Mouse (Mus musculus): ENCODE measurements around the gene Cplane1. TPM values are rescaled to one million over a fixed set of nuclear protein-coding genes. Genes with fewer than 3 reads are reported as not detected.
A peak's percentile ranks its signal among the peaks of the same experiment; 100 is the strongest.
"Not testable (repeated sequence)": the region's sequence is repeated elsewhere in the genome, so short reads cannot be mapped to it uniquely, and the experiment has no call there.

The Cplane1 gene
- 10 to 100 TPM in 2 of 4 experiments, 1 to 10 TPM in 2; 9.9 to 22.6 (median 15.4) TPM for total RNA-seq (2022)

- peak; percentile 84 for DNase-seq
These were observed at the start of gene Cplane1 for GRCm38 (mm10) chr15:8168591-8169265. TSS of gene Cplane1 (plus strand) at chr15:8169106.

- DNase-seq = no peak
These were observed 39.6 kb upstream of the Cplane1 start for GRCm38 (mm10) chr15:8129281-8129680.

GRCm38 (mm10) chr15:8131268-8131667 is 37.6 kb upstream of the Cplane1 start:
- DNase-seq = no peak

DNA sequence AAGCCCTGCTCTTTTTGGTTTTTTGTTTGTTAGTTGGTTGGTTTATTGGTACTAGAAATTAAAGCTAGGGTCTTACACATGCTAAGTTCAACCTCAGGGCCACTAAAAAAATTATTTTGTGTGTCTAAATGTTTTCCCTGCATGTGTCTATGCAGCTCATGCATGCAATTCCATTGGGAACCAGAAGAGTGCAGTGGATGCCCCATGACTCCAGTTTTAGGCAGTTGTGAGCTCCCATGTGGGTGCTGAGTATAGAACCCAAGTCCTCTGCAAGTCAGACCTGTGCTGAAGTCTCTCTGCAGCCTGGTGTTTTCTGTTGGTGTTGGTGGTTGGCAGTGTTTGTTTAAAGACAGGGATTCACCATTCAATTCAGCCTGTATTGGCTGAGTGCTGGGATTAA is 37.1 kb upstream of the Cplane1 start:
- DNase-seq = no peak

- DNase-seq = no peak
These were observed 33.3 kb upstream of the Cplane1 start for GRCm38 (mm10) chr15:8135606-8136005.

GRCm38 (mm10) chr15:8161841-8162240 is 7.1 kb upstream of the Cplane1 start:
- DNase-seq = no peak

GRCm38 (mm10) chr15:8169266-8169746 is 400 bp downstream of the Cplane1 start:
- no peak for DNase-seq

GRCm38 (mm10) chr15:8189563-8189962 is 20.7 kb downstream of the Cplane1 start:
- no peak for DNase-seq

GRCm38 (mm10) chr15:8190435-8190834 is 21.5 kb downstream of the Cplane1 start:
- DNase-seq = no peak

DNA sequence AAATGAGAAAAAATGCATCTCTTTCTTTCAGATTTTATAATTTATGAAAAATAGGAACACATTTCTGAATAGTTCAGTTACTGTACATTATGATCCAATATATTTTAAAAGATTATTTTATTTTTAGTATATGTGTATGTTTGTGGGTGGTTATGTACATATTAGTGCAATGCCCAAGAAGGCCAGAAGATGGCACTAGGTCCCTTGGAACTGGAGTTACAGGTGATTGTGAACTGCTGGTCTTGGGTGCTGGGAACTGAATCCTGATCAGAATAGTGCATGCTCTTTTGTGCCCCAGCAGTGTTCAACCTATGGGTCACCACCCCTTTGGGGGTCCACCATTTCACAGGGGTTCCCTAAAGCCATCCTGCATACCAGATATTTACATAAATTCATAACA is 31.4 kb downstream of the Cplane1 start:
- no peak for DNase-seq

- no peak for DNase-seq
These were observed 39.5 kb downstream of the Cplane1 start for GRCm38 (mm10) chr15:8208362-8208761.

- DNase-seq = no peak
These were observed 45.9 kb downstream of the Cplane1 start for GRCm38 (mm10) chr15:8214811-8215210.

- DNase-seq = not testable (repeated sequence)
These were observed 65.3 kb downstream of the Cplane1 start for GRCm38 (mm10) chr15:8234167-8234566.

DNA sequence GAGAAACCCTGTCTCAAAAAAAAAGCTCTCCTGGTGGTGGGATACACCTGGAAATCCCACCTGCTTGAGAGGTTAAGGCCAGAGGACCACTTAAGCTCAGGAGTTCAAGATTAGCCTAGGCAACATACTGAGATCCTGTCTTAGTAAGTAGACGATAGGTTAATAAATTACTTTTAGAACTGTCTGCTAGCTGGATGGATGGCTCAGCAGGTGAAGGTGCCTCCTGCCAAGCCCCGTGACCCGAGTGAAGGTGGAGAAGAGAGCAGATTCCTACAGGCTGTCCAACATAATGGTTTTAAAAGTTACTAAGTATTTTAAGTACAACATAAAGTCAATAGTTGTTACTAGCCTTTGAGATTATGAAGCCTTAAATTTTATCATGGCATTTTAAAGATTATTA is 97.0 kb downstream of the Cplane1 start:
- no peak for DNase-seq

- DNase-seq = no peak
These were observed 98.3 kb downstream of the Cplane1 start for GRCm38 (mm10) chr15:8267211-8267610.

GRCm38 (mm10) chr15:8268231-8268630 is 99.3 kb downstream of the Cplane1 start:
- no peak for DNase-seq

DNA sequence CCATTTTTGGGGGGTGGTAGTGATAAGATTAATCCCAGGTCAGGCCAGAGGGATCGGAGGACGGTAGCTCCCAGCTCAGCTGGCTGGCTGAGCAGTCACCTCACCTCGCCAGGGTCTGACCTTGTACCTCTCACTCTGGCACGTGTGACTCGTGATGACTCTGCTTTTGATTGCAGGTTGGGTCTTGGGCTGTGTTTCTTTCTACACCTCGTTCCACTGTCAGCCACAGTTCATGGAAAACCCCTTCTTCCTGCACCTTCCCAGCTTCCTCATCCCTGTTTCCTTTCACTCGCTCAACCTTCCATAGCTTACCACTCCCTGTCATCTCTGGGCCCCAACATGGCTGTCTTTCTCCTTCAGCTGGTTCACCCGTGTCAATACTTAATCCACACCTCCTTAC is 103.0 kb downstream of the Cplane1 start:
- DNase-seq = no peak

- DNase-seq = peak; percentile 56
These were observed 109.0 kb downstream of the Cplane1 start for GRCm38 (mm10) chr15:8277916-8278315.

- no peak for DNase-seq
These were observed 110.4 kb downstream of the Cplane1 start for GRCm38 (mm10) chr15:8279320-8279779.

GRCm38 (mm10) chr15:8279929-8280610 is 111.2 kb downstream of the Cplane1 start:
- peak; percentile 45 for DNase-seq

DNA sequence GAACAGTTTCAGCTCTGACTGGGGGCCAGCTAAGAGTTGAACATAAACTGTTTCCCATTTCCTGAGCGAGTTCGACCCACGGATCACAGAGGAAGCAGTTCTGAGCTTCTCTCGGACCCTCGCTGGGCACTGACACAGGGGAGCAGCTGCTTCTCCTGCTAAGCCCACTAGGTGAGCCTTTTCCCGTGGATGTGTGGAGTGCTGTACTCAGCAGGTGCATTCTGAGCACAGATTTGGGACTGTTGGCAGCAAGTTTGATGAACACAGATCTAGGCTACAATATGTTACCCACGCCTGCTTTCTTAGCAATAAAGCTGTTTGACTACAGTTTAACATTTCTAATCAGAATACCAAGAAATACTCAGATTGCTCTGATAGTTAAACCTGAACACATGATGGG is 112.8 kb downstream of the Cplane1 start:
- DNase-seq = no peak

DNA sequence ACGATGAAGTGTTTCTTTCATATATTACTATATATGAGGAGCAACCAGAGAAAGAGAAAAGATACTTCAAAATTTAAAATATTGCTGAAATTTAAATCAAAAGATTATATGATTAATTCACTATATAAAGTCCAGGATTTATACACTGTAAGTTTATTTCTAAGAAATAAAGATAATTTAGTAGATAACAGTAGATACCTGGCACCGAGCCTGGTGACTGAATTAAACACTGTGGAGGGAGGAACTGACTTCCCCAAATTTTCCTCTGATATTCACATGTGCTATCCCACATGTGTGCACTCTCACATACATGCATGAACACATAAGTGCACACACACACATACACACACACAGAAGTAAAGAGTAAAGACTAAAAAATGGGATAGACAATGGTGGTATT is 113.2 kb downstream of the Cplane1 start:
- no peak for DNase-seq

GRCm38 (mm10) chr15:8291251-8291650 is 122.3 kb downstream of the Cplane1 start:
- no peak for DNase-seq

- no peak for DNase-seq
These were observed 125.2 kb downstream of the Cplane1 start for GRCm38 (mm10) chr15:8294150-8294549.

Measured in adrenal gland, adult 8-10 months (tissue).